In the genomic region with DNA sequence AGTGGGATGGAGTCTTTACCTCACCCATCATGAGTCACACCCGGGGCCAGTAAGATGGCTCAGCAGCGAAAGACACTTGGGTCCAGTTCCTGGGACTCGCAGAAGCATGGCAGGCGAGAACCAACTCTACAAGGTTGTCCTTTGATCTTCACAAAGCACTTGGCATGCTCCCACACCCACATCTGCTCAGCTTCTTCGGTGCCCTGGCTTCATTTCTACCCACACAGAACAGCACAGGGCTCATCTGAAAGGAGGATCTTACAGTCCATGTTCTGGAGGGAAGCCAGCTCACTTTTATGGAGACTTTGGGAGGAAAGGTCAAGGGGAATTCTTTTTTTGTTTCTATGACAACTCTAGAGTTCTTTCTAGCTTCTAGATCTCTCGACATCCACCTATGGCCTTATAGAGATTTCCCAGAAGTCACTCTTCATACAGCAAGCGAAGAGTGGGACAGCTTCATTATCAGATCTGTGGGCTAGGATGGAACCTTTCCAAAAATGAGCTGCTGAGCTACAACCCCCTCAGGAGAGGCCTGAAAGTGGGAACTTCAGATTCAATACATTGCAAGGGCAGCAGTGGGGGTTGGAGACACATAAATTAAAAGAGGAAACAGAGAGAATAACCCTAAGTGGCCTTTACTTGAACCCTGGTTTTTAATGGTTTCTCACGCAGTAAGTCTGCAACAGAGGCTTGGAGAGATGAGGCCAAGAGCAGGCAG, we compare ENCODE assay signal across 11 mouse cellular contexts. TPM values are rescaled to one million over a fixed set of nuclear protein-coding genes. Genes with fewer than 3 reads are reported as not detected.
DNase-seq lines count a peak whose midpoint lies in the region; ATAC-seq and TF ChIP-seq lines count a peak whose summit lies in the region.
"Had no signal": no experiment of that assay in that cellular context is flagged by ENCODE, and none has a peak within 500 bp of the region (broad histone marks: within the 10 kb centered on the region; RNA-seq: fewer than 3 reads in every experiment).

No protein-coding gene starts in this region.

- ATAC-seq in kidney, postnatal 0 days (replicated peaks; ENCODE audit: low FRiP score, low read depth), result no peak
- ATAC-seq in frontal cortex, adult (ENCODE audit: low TSS enrichment), result no peak
- ATAC-seq: lung, postnatal 0 days had no signal

- H3K4me3 ChIP-seq in testis, adult 2 months (ENCODE audit: control insufficient read depth, low read depth, low read length), result peak overlapping the region; percentile 68
- no peak overlapping the region for H3K4me3 ChIP-seq in kidney, postnatal 0 days (replicated peaks; ENCODE audit: low read depth, low read length)
- no peak overlapping the region for H3K4me3 ChIP-seq in limb, embryonic 10.5 days

- TF ChIP-seq CTCF in testis, adult 2 months (IDR thresholded peaks at IDR 0.05; ENCODE audit: control insufficient read depth, insufficient read depth, insufficient replicate concordance, low read depth, low read length), result no peak
- no peak for TF ChIP-seq CTCF in kidney, postnatal 0 days (IDR thresholded peaks at IDR 0.05; ENCODE audit: low read depth)

- peak; percentile 23 for DNase-seq in kidney, adult 18-20 months
- no peak for DNase-seq in kidney, postnatal 4 days
- no peak for DNase-seq in testis, postnatal 10 days (ENCODE audit: low spot score)
- DNase-seq in kidney, postnatal 0 days (ENCODE audit: low spot score), result peak; percentile 24
- DNase-seq in thymus, postnatal 25 days, result no peak
- DNase-seq in limb, embryonic 10.5 days (ENCODE audit: low spot score), result no peak
- DNase-seq: cerebellum, postnatal 36 days; heart, postnatal 4 days had no signal

- no peaks in the 10 kb centered on the region; the same call in 1 of the 2 replicates for H3K4me1 ChIP-seq in testis, adult 2 months (ENCODE audit: control insufficient read depth, insufficient read depth, low read length)
- H3K4me1 ChIP-seq in kidney, postnatal 0 days (replicated peaks; ENCODE audit: insufficient read depth, low read length), result 0 out of 2 replicates have a peak, but pooled peaks cover 3% of the 10 kb centered on the region
- 0 out of 2 replicates have a peak, but pooled peaks cover 5% of the 10 kb centered on the region for H3K4me1 ChIP-seq in limb, embryonic 10.5 days

- TF ChIP-seq POLR2A in testis, adult 2 months (IDR thresholded peaks at IDR 0.05; ENCODE audit: control insufficient read depth, low read depth, low read length), result no peak

- WGBS in kidney, postnatal 0 days, result 64% methylated on average over 8 of the region's 8 CpGs
- WGBS in limb, embryonic 10.5 days, result 77% methylated on average over 8 of the region's 8 CpGs

- no peak overlapping the region for H3K4me2 ChIP-seq in kidney, postnatal 0 days (ENCODE audit: low read length)

- no peak overlapping the region for H3K9ac ChIP-seq in kidney, postnatal 0 days (ENCODE audit: low read depth, low read length)

- H3K9me3 ChIP-seq in kidney, postnatal 0 days (replicated peaks; ENCODE audit: low read length), result no peaks in the 10 kb centered on the region
- H3K9me3 ChIP-seq in limb, embryonic 10.5 days (replicated peaks), result no peaks in the 10 kb centered on the region

- H3K36me3 ChIP-seq in testis, adult 2 months (ENCODE audit: control insufficient read depth, insufficient read depth, low read length), result no peaks in the 10 kb centered on the region
- H3K36me3 ChIP-seq in kidney, postnatal 0 days (ENCODE audit: insufficient read depth, low read length), result no peaks in the 10 kb centered on the region
- no peaks in the 10 kb centered on the region for H3K36me3 ChIP-seq in limb, embryonic 10.5 days

- no peaks in the 10 kb centered on the region for H3K27me3 ChIP-seq in testis, adult 2 months (ENCODE audit: control insufficient read depth, insufficient read depth, low read length)
- no peaks in the 10 kb centered on the region for H3K27me3 ChIP-seq in kidney, postnatal 0 days (ENCODE audit: insufficient read depth, low read length)
- no peaks in the 10 kb centered on the region for H3K27me3 ChIP-seq in limb, embryonic 10.5 days (ENCODE audit: low read depth, poor library complexity, severe bottlenecking)

- H3K27ac ChIP-seq in testis, adult 2 months (ENCODE audit: control insufficient read depth, insufficient read depth, low read depth, low read length), result no peak overlapping the region
- no peak overlapping the region for H3K27ac ChIP-seq in kidney, postnatal 0 days
- no peak overlapping the region for H3K27ac ChIP-seq in limb, embryonic 10.5 days

RNA-seq across cellular contexts. Expression of gene Rpl21, which starts 13.6 kb away (rescaled TPM):
- polyA plus RNA-seq in testis, adult 2 months (2012; rRNA removed), result 58.3 and 64.9 TPM in 2 replicates
- 604 and 688 TPM in 2 replicates for polyA plus RNA-seq in kidney, postnatal 0 days (2015; fragmentation: Nextera tagmentation; extraction: Ambion mirVana)
- polyA plus RNA-seq in limb, embryonic 10.5 days (2016; fragmentation: Nextera tagmentation; extraction: Ambion mirVana), result 536 and 605 TPM in 2 replicates

RNA-seq across cellular contexts. Expression of gene Usp12, which starts 24.3 kb away (rescaled TPM):
- 23.7 and 27.7 TPM in 2 replicates for polyA plus RNA-seq in testis, adult 2 months (2012; rRNA removed)
- polyA plus RNA-seq in kidney, postnatal 0 days (2015; fragmentation: Nextera tagmentation; extraction: Ambion mirVana), result 18.7 and 20.0 TPM in 2 replicates
- 13.4 and 13.7 TPM in 2 replicates for polyA plus RNA-seq in limb, embryonic 10.5 days (2016; fragmentation: Nextera tagmentation; extraction: Ambion mirVana)

RNA-seq across cellular contexts. Expression of gene Rasl11a, which starts 25.8 kb away (rescaled TPM):
- 0.84 and 1.6 TPM in 2 replicates for polyA plus RNA-seq in testis, adult 2 months (2012; rRNA removed)
- polyA plus RNA-seq in kidney, postnatal 0 days (2015; fragmentation: Nextera tagmentation; extraction: Ambion mirVana), result 112 and 115 TPM in 2 replicates
- 30.9 and 40.1 TPM in 2 replicates for polyA plus RNA-seq in limb, embryonic 10.5 days (2016; fragmentation: Nextera tagmentation; extraction: Ambion mirVana)

Comparison
In these comparisons a context has a peak if more than half of its experiments do, and no peak if none do; other contexts are left out.
1. DNase-seq: peak in kidney, adult 18-20 months (single experiment) and kidney, postnatal 0 days (single experiment); none in kidney, postnatal 4 days (0 of 2), testis, postnatal 10 days (single experiment), thymus, postnatal 25 days (single experiment) and limb, embryonic 10.5 days (single experiment).
2. RNA of gene Rasl11a, which starts 25.8 kb away (polyA plus RNA-seq): 112 to 115 TPM in kidney, postnatal 0 days and 30.9 to 40.1 TPM in limb, embryonic 10.5 days; 0.84 to 1.6 TPM in testis, adult 2 months; every median in the first group is over 10 times any median in the second.